24 mouse cellular contexts compared by ENCODE assay signal in genomic region chr9:101329032-101329824, GRCm38 (mm10).
DNase-seq lines count a peak whose midpoint lies in the region; ATAC-seq and TF ChIP-seq lines count a peak whose summit lies in the region.
"Had no signal": no experiment of that assay in that cellular context is flagged by ENCODE, and none has a peak within 500 bp of the region (broad histone marks: within the 10 kb centered on the region; RNA-seq: fewer than 3 reads in every experiment).

No protein-coding gene starts in this region.

- no peak overlapping the region for H3K4me3 ChIP-seq in heart, embryonic 11.5 days (ENCODE audit: low read depth, low read length)
- no peak overlapping the region for H3K4me3 ChIP-seq in heart, postnatal 0 days (ENCODE audit: low read depth, low read length)
- no peak overlapping the region for H3K4me3 ChIP-seq in kidney, embryonic 16.5 days (ENCODE audit: low read length)
- H3K4me3 ChIP-seq in limb, embryonic 10.5 days, result no peak overlapping the region
- H3K4me3 ChIP-seq: forebrain, embryonic 12.5 days; heart, embryonic 15.5 days; hindbrain, embryonic 15.5 days; intestine, embryonic 15.5 days; left cerebral cortex, adult 2 months; myocyte had no signal

- H3K27ac ChIP-seq in heart, embryonic 11.5 days (ENCODE audit: low read depth, low read length), result no peak overlapping the region
- no peak overlapping the region for H3K27ac ChIP-seq in heart, postnatal 0 days (ENCODE audit: low read depth)
- no peak overlapping the region for H3K27ac ChIP-seq in kidney, embryonic 16.5 days (ENCODE audit: low read length)
- H3K27ac ChIP-seq in limb, embryonic 10.5 days, result no peak overlapping the region
- H3K27ac ChIP-seq: forebrain, embryonic 12.5 days; heart, embryonic 15.5 days; hindbrain, embryonic 15.5 days; intestine, embryonic 15.5 days; left cerebral cortex, adult 2 months had no signal

- no peak overlapping the region for H3K9ac ChIP-seq in heart, embryonic 11.5 days (ENCODE audit: low read depth, low read length)
- no peak overlapping the region for H3K9ac ChIP-seq in heart, postnatal 0 days (replicated peaks; ENCODE audit: low read depth, low read length)
- no peak overlapping the region for H3K9ac ChIP-seq in kidney, embryonic 16.5 days (replicated peaks; ENCODE audit: low read length)
- H3K9ac ChIP-seq: forebrain, embryonic 12.5 days; heart, embryonic 15.5 days; hindbrain, embryonic 15.5 days; intestine, embryonic 15.5 days; liver, postnatal 0 days had no signal

- H3K9me3 ChIP-seq in heart, embryonic 11.5 days (replicated peaks; ENCODE audit: control insufficient read depth, low read length), result no peaks in the 10 kb centered on the region
- H3K9me3 ChIP-seq in heart, postnatal 0 days (replicated peaks; ENCODE audit: control insufficient read depth, low read length), result no peaks in the 10 kb centered on the region
- H3K9me3 ChIP-seq in kidney, embryonic 16.5 days (ENCODE audit: low read length), result no peaks in the 10 kb centered on the region
- no peaks in the 10 kb centered on the region for H3K9me3 ChIP-seq in limb, embryonic 10.5 days (replicated peaks)
- H3K9me3 ChIP-seq: forebrain, embryonic 12.5 days; heart, embryonic 15.5 days; hindbrain, embryonic 15.5 days; intestine, embryonic 15.5 days had no signal

- no peak for TF ChIP-seq EP300 in heart, postnatal 0 days (IDR thresholded peaks at IDR 0.05; ENCODE audit: low read depth)

- no peak overlapping the region for H3K4me2 ChIP-seq in heart, embryonic 11.5 days
- H3K4me2 ChIP-seq in heart, postnatal 0 days (ENCODE audit: low read depth, low read length), result no peak overlapping the region
- no peak overlapping the region for H3K4me2 ChIP-seq in kidney, embryonic 16.5 days (replicated peaks; ENCODE audit: low read depth, low read length)
- H3K4me2 ChIP-seq: forebrain, embryonic 12.5 days; heart, embryonic 15.5 days; hindbrain, embryonic 15.5 days; intestine, embryonic 15.5 days had no signal

- H3K27me3 ChIP-seq in heart, embryonic 11.5 days (ENCODE audit: control insufficient read depth, insufficient read depth, low read length), result no peaks in the 10 kb centered on the region
- H3K27me3 ChIP-seq in heart, postnatal 0 days (ENCODE audit: control insufficient read depth, insufficient read depth, low read length), result no peaks in the 10 kb centered on the region
- H3K27me3 ChIP-seq in kidney, embryonic 16.5 days (ENCODE audit: insufficient read depth, low read length), result no peaks in the 10 kb centered on the region
- H3K27me3 ChIP-seq in limb, embryonic 10.5 days (ENCODE audit: low read depth, poor library complexity, severe bottlenecking), result no peaks in the 10 kb centered on the region
- H3K27me3 ChIP-seq: forebrain, embryonic 12.5 days; heart, embryonic 15.5 days; hindbrain, embryonic 15.5 days; intestine, embryonic 15.5 days had no signal

- 71% methylated on average over 8 of the region's 8 CpGs for WGBS in heart, embryonic 11.5 days (ENCODE audit: insufficient replicate concordance)
- WGBS in heart, postnatal 0 days, result 63% methylated on average over 8 of the region's 8 CpGs
- 32% methylated on average over 8 of the region's 8 CpGs for WGBS in kidney, embryonic 16.5 days
- 72% methylated on average over 8 of the region's 8 CpGs for WGBS in limb, embryonic 10.5 days

- ATAC-seq in heart, embryonic 11.5 days (replicated peaks; ENCODE audit: insufficient number of reproducible peaks, low FRiP score, low TSS enrichment), result no peak
- 0 out of 2 replicates have a peak, but pooled peaks have one; percentile 51 for ATAC-seq in heart, postnatal 0 days (ENCODE audit: insufficient read depth, low read depth)
- peak; percentile 81; the same call in 1 of the 2 replicates for ATAC-seq in kidney, embryonic 16.5 days (ENCODE audit: low FRiP score, low TSS enrichment)
- ATAC-seq: activated CD4-positive, CD25-positive, alpha-beta regulatory T cell, adult 4 months; CD4-positive, CD25-positive, alpha-beta regulatory T cell, adult 4 months; intestine, embryonic 15.5 days; liver, postnatal 0 days had no signal

- DNase-seq in cerebellum, postnatal 10 days, result peak; percentile 48 to 49
- no peak for DNase-seq in cerebellum, adult 9-11 months
- DNase-seq in heart, adult 8-10 months (ENCODE audit: low spot score), result peak; percentile 41
- DNase-seq in heart, postnatal 0 days (ENCODE audit: low spot score), result no peak
- DNase-seq in urinary bladder, adult 2 months (ENCODE audit: low spot score), result no peak
- no peak for DNase-seq in limb, embryonic 10.5 days (ENCODE audit: low spot score)
- DNase-seq: adrenal gland, postnatal 36 days; cerebellum, adult 18-20 months; left cerebral cortex, postnatal 4 days; liver, postnatal 0 days; lung, postnatal 10 days; midbrain, embryonic 14.5 days; right cerebral cortex, postnatal 25 days; thymus, adult 2 months had no signal

- peaks cover 3% of the 10 kb centered on the region; the same call in 1 of the 2 replicates for H3K4me1 ChIP-seq in heart, embryonic 11.5 days (ENCODE audit: control insufficient read depth, insufficient read depth, low read length)
- peaks cover 10% of the 10 kb centered on the region; the same call in 1 of the 2 replicates for H3K4me1 ChIP-seq in heart, postnatal 0 days (ENCODE audit: control insufficient read depth, insufficient read depth)
- H3K4me1 ChIP-seq in kidney, embryonic 16.5 days (ENCODE audit: insufficient read depth, low read length), result peaks cover 4% of the 10 kb centered on the region
- no peaks in the 10 kb centered on the region for H3K4me1 ChIP-seq in limb, embryonic 10.5 days
- H3K4me1 ChIP-seq: forebrain, embryonic 12.5 days; hindbrain, embryonic 15.5 days; intestine, embryonic 15.5 days had no signal

- no peak for TF ChIP-seq CTCF in heart, postnatal 0 days (IDR thresholded peaks at IDR 0.05; ENCODE audit: low read depth)

- no peaks in the 10 kb centered on the region for H3K36me3 ChIP-seq in heart, embryonic 11.5 days (ENCODE audit: control insufficient read depth, insufficient read depth, low read length)
- no peaks in the 10 kb centered on the region for H3K36me3 ChIP-seq in heart, postnatal 0 days (replicated peaks; ENCODE audit: control insufficient read depth, insufficient read depth, low read length)
- no peaks in the 10 kb centered on the region for H3K36me3 ChIP-seq in kidney, embryonic 16.5 days (ENCODE audit: insufficient read depth, low read length)
- no peaks in the 10 kb centered on the region for H3K36me3 ChIP-seq in limb, embryonic 10.5 days
- H3K36me3 ChIP-seq: forebrain, embryonic 12.5 days; heart, embryonic 15.5 days; hindbrain, embryonic 15.5 days; intestine, embryonic 15.5 days had no signal

Comparison
In these comparisons a context has a peak if more than half of its experiments do, and no peak if none do; other contexts are left out.
1. DNase-seq: peak in cerebellum, postnatal 10 days (2 of 2) and heart, adult 8-10 months (single experiment); none in cerebellum, adult 9-11 months (single experiment), heart, postnatal 0 days (single experiment), urinary bladder, adult 2 months (single experiment) and limb, embryonic 10.5 days (single experiment).